Mouse (Mus musculus) gastrocnemius, postnatal 10 days (tissue): Measurements from ENCODE around the gene Npdc1. TPM values are rescaled to one million over a fixed set of nuclear protein-coding genes. Genes with fewer than 3 reads are reported as not detected.

Experiments used
- DNase-seq: peaks from one replicate; pipeline ENCODE4 v3.0.0; 2021; ENCODE audit warnings: mixed read lengths
- microRNA-seq, 2 experiments: library from miRNA; unstranded; fragments of <30 nt; microRNA quantifications; one replicate each; pipeline ENCODE4 v1.2.0; 2021
- total RNA-seq, 2 experiments: library from RNA; stranded (reverse); gene quantifications; 2 replicates each; pipeline ENCODE4 v1.2.3; 2021

Npdc1 gene
- total RNA-seq, 2 experiments from 2014 or later: 25.2 to 37.3 TPM

DNA sequence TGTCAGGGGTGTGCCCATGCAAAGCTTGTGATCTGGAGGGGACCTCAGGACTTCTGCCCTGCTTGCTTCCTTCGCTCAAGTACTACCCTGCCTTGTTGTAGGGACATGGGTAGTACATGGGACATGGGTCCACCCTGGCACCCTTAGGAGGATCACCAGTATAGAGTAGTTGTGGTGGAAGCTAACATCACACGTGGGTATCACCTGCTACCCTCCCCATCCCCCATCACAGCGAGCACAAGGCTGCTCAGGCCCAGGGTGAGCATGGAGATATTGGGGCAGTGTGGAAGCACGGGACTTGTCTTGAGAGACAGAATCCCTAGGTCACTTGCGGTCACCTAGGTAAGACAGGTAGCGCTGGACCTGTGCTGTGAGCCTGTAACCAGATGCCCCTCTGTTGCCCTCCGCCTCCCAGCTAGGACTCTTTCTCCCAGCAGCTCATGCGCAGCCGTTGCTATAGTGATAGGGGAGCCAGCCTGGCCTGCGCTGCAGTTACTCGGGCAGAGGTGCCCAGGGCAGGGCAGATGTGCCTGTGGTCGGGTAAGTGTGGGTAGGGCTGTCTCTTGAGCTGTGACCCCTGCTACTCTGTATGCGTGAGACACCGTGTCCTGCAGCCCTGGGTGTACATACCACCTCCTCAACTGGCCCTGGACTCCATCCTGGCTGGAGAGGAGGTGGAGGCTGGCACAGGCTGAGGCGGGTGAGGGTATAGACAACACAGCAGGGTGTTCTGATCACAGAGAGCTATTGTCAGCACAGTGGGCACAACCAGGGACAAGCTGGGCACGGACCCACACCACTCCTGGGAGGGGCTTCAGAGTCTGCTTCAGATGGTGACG is 31.5 kb downstream of the Npdc1 start:
- DNase-seq: no peak

DNA sequence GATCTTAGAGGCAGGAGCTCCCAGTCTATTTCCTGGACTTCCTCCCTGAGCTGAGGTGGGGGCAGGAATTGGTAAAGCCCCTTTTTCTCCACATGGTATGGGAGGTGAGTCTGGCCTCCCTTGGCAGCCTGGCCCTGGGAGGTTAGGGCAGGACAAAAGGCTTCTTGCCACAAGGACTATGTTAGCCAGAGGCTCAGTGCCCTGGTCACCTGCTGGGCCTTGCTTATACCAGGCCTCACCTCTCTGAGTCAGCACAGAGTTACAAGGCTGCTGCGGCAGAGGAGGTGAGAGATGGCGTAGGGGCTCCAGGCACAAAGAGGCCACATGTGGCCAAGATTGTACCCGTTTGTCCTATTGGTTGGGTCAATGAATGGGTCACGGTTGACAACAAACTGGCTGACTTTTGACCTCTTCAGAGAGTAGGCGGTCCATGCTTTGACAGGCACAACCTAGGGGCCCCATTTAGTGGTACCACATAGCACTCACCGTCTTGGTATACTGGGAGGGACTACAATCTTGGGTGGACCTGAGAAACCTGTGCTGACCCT is 32.2 kb downstream of the Npdc1 start:
- no peak for DNase-seq

DNA sequence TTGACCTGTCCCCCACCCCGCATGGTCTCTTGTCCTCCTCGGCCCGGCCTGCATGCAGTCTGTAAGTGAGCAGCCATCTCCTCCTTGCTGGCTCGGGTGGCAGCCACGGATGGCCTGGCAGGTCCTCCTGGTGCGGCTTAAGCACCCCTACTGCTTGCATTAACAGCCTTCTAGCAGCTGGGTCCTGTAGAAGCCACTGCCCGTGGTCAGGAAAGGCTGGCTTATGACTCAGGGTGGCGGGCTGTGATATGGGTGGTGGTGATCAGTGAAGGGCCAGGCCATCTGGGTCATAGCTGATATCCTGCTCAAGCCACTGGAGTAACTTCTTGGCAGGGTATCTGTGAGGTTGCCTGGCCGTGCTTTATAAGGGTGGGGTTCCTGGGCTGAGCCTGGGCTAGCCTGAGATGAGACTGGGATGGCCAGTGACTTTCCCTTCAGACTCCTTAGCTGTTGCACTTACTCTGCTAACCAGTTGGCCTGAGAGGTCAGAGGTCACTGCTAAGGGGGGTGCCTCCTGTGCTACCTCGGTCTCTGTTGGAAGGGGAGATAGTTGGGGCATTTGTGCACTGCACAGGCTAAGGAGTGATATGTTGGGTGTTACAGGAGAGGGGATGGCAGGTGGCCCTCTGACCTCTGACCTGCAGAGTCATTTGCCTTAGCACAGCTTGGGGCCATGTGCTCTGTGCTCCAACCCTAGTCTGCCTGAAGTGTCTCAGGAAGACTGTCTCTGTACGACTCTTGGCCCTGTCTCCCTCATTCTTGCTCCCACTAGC is 33.4 kb downstream of the Npdc1 start:
- no peak for DNase-seq

DNA sequence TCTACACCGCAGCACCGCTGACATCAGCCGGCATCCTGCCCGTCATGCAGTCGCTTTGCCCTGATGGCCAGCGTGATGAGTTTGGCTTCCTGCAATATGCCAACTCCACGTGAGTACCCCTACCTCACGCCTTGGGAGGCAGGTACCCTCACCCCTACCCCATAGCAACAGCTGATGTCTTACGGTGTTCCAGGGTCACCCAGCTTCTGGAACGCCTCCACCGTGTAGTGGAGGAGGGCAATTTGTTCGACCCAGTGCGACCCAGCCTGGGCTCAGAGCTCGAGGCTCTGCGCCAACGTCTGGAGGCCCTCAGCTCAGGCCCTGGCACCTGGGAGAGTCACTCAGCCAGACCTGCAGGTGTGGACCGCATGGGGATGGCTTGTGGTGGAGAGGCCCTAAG is 34.0 kb downstream of the Npdc1 start:
- no peak for DNase-seq

DNA sequence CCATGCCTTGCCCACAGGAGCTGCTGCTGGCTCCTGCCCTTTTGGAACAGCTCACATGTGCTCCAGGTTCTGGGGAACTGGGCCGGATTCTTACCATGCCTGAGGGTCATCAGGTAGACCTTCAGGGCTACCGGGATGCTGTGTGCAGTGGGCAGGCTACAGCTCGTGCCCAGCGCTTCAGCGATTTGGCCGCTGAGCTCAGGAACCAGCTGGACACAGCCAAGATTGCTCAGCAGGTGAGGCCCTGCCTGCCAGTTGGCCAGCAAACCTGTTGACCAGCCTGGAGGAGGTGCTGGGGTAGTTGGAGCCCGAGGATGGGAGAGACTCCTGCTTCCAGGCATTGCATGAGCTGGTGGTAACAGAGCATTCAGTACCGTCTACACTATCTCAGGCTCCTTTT is 35.1 kb downstream of the Npdc1 start:
- DNase-seq: no peak

- no peak for DNase-seq
These were observed 37.2 kb downstream of the Npdc1 start for GRCm38 (mm10) chr2:25436286-25436820.

DNA sequence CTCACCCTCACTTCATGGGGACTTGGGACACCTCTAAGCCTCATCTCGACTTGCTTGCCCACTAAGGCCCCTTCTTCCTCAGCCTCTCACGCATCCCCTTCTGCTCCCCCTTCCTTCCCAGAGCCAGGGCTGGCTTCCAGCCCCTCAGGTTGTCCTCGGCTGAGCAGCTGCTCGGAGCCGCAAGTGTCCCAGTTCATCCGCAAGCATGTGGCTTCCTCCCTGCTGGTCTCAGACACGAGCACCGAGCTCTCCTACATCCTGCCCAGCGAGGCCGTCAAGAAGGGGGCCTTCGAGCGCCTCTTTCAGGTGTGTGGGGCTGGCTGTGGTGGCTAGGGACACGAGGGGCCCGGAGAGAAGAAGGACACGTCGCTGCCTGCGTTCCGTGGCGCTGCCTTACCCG is 41.9 kb downstream of the Npdc1 start:
- no peak for DNase-seq

GRCm38 (mm10) chr2:25442682-25443081 is 43.5 kb downstream of the Npdc1 start:
- DNase-seq: no peak

DNA sequence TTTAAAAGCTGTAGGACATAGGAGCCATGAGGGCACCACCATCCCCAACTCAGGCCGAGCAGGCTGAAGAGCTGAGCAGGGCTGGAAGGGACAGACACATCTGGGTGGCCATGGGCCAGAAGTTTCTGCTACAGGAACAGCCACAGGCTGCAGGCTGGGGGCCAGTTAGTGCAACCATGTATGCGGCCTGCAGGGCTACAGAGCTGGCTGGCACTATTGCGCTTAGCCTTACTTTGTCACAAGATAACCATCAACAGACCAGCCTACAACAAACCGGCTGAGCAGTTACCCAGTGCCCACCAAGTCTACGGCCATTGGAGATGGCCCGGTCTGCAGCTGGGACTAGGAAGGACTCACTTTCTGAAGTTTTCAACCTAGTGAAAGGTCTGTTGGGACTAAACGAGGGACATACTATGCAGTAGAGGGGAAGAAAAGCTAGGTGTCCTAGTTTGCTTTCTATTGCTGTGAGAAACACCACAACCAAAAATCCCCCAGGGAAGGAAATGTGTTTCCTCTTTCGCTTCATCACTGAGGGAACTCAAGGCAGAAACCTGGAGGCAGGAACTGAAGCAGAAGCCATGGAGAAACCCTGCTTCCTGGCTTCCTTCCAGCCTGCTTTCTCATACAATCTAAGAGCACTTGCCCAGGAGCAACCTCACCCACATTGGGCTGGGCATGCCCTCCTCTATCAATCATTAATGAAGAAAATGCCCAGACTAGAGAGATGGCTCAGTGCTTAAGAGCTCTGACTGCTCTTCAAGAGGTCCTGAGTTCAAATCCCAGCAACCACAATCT is 51.9 kb downstream of the Npdc1 start:
- no peak for DNase-seq

DNA sequence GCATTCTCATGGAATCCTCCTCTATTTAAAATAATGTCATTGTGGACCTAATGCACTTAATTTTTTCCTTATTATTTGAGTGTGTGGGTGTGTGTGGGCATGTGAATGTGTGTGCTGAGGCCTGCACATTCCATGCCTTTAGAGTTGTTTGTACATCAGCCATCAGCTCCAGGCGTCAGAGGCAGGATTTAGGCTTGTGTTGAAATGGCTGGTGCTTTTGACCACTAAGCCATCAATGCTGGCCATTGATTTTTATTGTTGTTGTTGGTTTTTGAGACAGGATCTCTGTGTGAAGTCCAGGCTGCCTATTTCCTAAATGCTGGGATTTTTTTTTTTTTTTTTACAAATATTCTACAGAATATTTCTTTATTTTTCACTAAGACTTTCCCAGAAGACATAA is 53.8 kb downstream of the Npdc1 start:
- no peak for DNase-seq

DNA sequence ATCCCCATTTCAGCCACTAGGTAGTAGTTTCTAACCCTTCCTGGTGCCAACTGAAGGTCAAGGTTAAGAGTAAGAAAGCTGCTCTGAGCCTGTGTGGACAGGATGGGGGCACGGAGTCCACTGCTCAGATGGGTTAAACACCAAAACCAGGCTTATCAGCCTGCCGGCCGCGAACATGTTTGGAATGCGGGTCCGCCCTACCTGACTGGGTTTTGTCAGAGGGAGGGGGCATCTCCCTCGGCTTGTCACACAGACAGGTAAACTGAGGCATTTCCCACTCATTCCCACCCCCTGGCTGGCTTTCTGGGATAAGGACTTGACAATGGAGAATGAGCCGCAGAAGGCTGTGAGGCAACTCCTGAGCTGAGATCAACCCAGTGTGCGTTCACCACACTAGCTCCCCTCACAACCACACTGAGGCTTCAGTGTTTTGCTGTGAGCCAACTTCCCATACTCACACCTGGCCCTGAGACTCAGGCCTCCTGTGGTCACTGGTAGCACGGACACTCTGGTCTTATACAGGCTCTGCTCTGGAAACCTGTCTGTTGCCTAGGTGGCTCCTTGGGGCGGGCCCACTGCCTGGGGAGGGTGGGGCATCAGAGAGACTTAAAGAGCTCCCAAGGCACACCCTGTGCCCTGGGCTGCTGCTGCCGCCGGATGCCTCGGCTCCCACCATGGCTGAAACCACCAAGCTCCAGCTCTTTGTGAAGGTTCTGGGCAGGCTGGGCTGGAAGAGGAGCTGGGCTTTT is 57.2 kb downstream of the Npdc1 start, which contains the start of gene Clic3:
TSS of gene Clic3 (plus strand) at position 634 of the 749 bp plus-strand sequence.
- DNase-seq: no peak

DNA sequence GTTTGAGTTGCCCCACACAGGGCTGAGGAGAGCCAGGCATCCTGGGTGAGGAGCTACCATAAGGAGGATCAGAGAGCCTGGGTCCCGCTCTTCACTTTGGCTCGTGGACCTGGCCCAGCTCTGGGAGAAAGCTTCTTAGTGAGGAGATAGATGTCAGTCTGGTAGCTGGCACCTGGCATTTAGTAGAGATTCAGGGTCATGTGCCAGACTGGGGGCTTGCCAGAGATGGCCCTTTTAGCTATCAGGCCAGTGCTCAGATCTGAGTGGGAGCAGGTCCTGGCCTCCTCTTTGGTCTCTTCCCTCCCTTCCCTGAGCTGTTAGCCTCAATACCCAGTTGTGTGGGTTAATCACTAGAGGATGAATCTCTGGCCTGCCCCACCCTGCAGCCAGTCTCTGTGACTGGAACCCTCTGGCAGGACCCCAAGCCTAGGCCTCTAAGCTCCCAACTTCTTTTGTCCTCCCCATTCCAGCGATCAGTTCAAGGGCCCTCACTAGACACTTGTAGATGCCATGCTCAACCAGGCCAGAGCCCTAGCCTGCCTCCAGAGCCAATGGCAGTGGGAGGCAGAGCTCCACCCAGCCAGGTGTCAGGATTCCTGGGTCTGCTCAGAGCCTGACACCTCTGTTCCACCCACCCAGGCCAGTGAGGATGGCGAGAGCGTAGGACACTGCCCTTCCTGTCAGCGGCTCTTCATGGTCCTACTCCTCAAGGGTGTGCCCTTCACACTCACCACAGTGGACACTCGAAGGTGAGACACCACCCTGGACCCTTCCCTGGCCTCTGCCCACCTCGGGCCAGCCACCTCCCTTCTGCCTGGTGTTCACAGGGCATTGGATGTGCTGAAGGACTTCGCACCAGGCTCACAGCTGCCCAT is 58.1 kb downstream of the Npdc1 start:
- DNase-seq: no peak

GRCm38 (mm10) chr2:25458911-25459310 is 59.8 kb downstream of the Npdc1 start:
- peak; percentile 69 for DNase-seq

Small RNA genes lying within 50 kb of the gene (microRNA-seq; reads per million reads assigned to microRNA genes)
- gene Mir3087: 0 to 0.25 reads per million in 2 experiments

Other genes starting within 250 kb of the Npdc1 start
- gene Nrarp, start 218.6 kb upstream of the Npdc1 start, total RNA-seq: 10 to 100 TPM; 14.9 to 17.4 TPM
- gene Tor4a, start 202.5 kb upstream of the Npdc1 start, total RNA-seq: 1 to 10 TPM; 1.9 to 2.9 TPM
- gene Nelfb, start 187.9 kb upstream of the Npdc1 start, total RNA-seq: 10 to 100 TPM; 31.1 to 40.5 TPM
- not detected for gene Stpg3, start 184.7 kb upstream of the Npdc1 start, total RNA-seq
- not detected for gene Fam166a, start 180.6 kb upstream of the Npdc1 start, total RNA-seq
- gene Tubb4b, start 174.6 kb upstream of the Npdc1 start, total RNA-seq: 100 to 1,000 TPM; 470 to 500 TPM
- gene Slc34a3, start 165.0 kb upstream of the Npdc1 start, total RNA-seq: not detected
- gene Rnf224, start 162.6 kb upstream of the Npdc1 start, total RNA-seq: not detected
- 1 to 10 TPM; 1.9 to 2.2 TPM for gene Rnf208, start 157.1 kb upstream of the Npdc1 start, total RNA-seq
- gene Cysrt1, start 156.9 kb upstream of the Npdc1 start, total RNA-seq: not detected
- 1 to 10 TPM; 1.3 to 1.4 TPM for gene AL732309.1, start 152.5 kb upstream of the Npdc1 start, total RNA-seq
- 10 to 100 TPM; 14.9 to 16.0 TPM for gene Tmem203, start 143.9 kb upstream of the Npdc1 start, total RNA-seq
- 1 to 10 TPM; 4.7 to 6.8 TPM for gene Tprn, start 136.7 kb upstream of the Npdc1 start, total RNA-seq
- 10 to 100 TPM; 39.5 to 40.3 TPM for gene Ssna1, start 126.9 kb upstream of the Npdc1 start, total RNA-seq
- gene Anapc2, start 126.9 kb upstream of the Npdc1 start, total RNA-seq: 10 to 100 TPM; 35.2 to 52.2 TPM
- gene Tmem210, start 111.2 kb upstream of the Npdc1 start, total RNA-seq: not detected
- under 1 TPM in 1 of 2 experiments, not detected in 1; 0.26 TPM for gene Lrrc26, start 109.4 kb upstream of the Npdc1 start, total RNA-seq
- under 1 TPM; 0.47 to 0.63 TPM for gene Grin1, start 80.2 kb upstream of the Npdc1 start, total RNA-seq
- 10 to 100 TPM; 21.0 to 25.2 TPM for gene Man1b1, start 67.0 kb upstream of the Npdc1 start, total RNA-seq
- 1 to 10 TPM; 7.9 to 9.5 TPM for gene Dpp7, start 43.0 kb upstream of the Npdc1 start, total RNA-seq
- gene Uap1l1, start 33.7 kb upstream of the Npdc1 start, total RNA-seq: 1 to 10 TPM; 9.0 to 9.8 TPM
- 1 to 10 TPM; 2.1 to 3.7 TPM for gene Sapcd2, start 27.0 kb upstream of the Npdc1 start, total RNA-seq
- gene Entpd2, start 3.5 kb upstream of the Npdc1 start, total RNA-seq: 10 to 100 TPM; 29.9 to 30.5 TPM
- gene Fut7, start 23.9 kb downstream of the Npdc1 start, total RNA-seq: not detected
- 10 to 100 TPM; 10.4 to 14.1 TPM for gene Abca2, start 29.4 kb downstream of the Npdc1 start, total RNA-seq
- under 1 TPM in 1 of 2 experiments, not detected in 1; 0.52 TPM for gene Clic3, start 57.5 kb downstream of the Npdc1 start, total RNA-seq
- gene Paxx, start 61.7 kb downstream of the Npdc1 start, total RNA-seq: 10 to 100 TPM; 23.5 to 25.2 TPM
- gene Ptgds, start 70.7 kb downstream of the Npdc1 start, total RNA-seq: 1 to 10 TPM; 1.7 to 9.6 TPM
- not detected for gene Lcn12, start 94.6 kb downstream of the Npdc1 start, total RNA-seq
- gene Fbxw5, start 101.4 kb downstream of the Npdc1 start, total RNA-seq: 10 to 100 TPM; 65.5 to 66.7 TPM
- 1 to 10 TPM; 1.4 to 2.0 TPM for gene C8g, start 102.4 kb downstream of the Npdc1 start, total RNA-seq
- gene Traf2, start 147.6 kb downstream of the Npdc1 start, total RNA-seq: 10 to 100 TPM; 13.3 to 16.4 TPM
- 100 to 1,000 TPM; 177 to 185 TPM for gene Edf1, start 158.5 kb downstream of the Npdc1 start, total RNA-seq
- gene Mamdc4, start 175.5 kb downstream of the Npdc1 start, total RNA-seq: 1 to 10 TPM; 2.7 to 4.1 TPM
- 10 to 100 TPM; 45.8 to 49.0 TPM for gene Phpt1, start 175.9 kb downstream of the Npdc1 start, total RNA-seq
- gene Ajm1, start 182.4 kb downstream of the Npdc1 start, total RNA-seq: under 1 TPM; 0.14 to 0.38 TPM
- 10 to 100 TPM; 49.6 to 58.7 TPM for gene Rabl6, start 209.2 kb downstream of the Npdc1 start, total RNA-seq
- not detected for gene Ccdc183, start 218.3 kb downstream of the Npdc1 start, total RNA-seq
- gene Tmem141, start 222.7 kb downstream of the Npdc1 start, total RNA-seq: 10 to 100 TPM; 12.2 to 13.9 TPM
- gene Fcna, start 228.7 kb downstream of the Npdc1 start, total RNA-seq: 1 to 10 TPM; 5.6 to 6.5 TPM